Mouse (Mus musculus) layer of hippocampus, postnatal 25 days (tissue): ENCODE measurements at regions not wholly inside any gene's neighbourhood (a gene's known extent, or its start where the extent isn't known, plus 50 kb on each side); places are given as distances from the start of the nearest gene placed in this dataset.

Source experiments
- DNase-seq, 2 experiments: peaks; one replicate each; pipeline ENCODE4 v3.0.0; 2022; ENCODE audit warnings: mixed read lengths in 2 of 2, low spot score in 1 of 2; ENCODE audit errors: extremely low spot score in 1 of 2

DNA sequence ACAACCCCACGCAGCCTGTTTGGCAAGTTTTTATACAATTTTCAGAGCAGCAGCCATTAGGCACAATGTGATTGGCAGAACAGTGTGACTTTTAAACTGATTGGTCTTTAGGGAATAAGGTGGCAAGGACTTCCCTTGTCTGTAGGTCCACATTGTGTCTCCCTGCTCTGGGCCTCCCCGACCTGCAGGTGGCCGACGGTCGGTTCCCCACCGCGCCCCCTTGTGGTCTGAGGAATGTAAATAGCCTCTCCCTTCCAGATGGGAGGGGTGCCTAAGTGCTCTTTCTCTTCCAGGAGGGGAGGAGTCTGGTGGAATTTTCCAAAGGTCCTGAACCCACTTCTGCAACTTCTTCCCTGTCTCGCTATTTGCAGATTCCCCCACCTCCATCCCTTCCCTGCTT, 52.5 kb upstream of the Prr5 start:
- peak; percentile 65 to 78 for DNase-seq

DNA sequence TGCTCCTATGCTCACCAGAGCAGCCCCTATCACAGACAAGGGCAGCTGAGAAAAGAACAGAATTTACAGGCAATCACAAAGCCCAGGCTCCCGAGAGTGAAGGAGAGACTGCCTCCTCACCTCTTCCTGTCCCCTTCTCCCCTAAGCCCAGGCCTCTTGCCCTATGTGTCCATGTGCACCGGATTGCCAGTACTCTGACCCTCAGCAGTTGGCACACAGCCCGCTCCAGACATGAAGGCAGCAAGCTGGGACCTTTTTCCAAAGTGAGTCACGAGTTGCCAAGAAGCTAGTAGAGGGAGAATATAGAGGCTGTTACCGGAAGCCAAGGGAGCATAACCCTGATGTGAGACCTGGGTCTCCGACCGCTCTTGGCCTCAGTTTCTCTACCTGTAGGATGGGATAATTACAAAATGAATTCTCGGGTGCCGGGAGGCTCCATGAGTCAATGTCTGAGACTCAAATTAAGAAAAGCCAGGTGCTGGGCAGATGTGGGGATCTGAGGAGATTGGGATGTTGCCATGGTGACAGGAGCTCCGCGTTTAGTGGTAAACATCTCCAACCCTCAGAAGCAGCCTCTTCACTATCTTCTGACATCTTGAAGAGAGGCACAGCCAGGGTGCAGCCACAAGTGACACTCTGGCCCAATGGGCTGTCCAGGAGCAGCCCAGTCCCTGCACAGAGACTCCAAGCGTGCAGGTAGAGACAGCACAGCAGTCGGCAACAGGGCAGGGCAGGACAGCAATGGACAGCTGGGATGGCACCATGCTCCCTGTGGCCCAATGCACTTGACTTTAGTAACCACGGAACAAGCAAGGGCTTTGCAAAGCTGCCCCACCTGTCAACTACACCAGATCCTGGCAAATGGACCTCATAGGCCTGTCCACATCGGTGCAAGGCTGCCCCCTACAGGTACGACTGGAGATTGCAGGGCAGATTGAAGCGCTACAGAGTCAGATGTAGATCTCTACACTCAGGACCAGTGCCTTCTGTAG, 55.6 kb upstream of the Prr5 start:
- DNase-seq = peak; percentile 99 to 100

DNA sequence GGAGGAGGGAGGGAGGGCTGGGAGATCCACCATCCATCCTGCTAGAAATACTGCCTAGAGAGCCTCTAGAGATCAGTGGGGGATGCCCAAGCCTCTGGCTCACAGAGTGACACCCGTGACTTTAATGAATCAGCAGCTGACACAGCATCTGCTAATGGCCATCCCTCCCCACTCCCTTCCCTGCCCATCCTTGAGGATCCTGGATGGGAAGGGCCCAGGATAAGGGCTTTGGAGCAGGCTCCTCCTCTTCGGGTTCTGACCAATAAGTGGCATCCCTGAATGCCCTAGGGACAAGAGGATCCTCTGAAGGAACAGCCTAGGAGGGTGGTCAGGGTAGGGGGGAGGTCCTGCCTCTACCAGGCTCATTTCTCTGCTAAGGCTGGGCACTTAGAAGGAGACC, 55.3 kb upstream of the Rtl6 start:
- DNase-seq = no peak

DNA sequence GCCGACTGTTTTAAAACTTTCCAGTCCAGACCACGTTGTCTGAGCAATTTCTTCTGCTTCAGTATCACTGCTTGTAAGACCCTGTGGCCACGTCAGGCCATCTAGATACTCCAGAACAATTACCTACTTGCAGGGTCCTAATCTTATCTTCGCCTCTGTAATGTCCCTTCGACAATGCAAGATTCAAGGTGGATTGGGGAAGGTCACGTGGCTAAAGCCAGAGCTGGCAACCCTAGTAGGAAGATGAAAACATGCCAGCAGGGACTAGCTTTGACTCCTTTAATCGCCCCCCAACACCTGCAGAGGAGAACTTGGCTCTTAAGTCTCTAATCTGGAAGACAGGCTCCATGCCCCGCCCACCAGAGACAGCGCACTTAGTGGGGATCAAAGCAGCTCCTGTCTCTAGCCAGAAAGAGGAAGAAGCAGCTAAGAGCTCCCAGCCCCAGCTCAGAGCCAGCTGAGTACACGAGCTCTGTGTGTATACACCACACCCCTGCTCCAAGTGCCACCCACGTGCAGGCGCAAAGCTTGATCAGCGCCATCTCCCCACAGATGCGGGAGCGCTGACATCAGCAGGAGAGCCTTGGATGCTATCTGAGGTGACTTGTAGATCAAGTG, 52.3 kb upstream of the Rtl6 start:
- DNase-seq = no peak

DNA sequence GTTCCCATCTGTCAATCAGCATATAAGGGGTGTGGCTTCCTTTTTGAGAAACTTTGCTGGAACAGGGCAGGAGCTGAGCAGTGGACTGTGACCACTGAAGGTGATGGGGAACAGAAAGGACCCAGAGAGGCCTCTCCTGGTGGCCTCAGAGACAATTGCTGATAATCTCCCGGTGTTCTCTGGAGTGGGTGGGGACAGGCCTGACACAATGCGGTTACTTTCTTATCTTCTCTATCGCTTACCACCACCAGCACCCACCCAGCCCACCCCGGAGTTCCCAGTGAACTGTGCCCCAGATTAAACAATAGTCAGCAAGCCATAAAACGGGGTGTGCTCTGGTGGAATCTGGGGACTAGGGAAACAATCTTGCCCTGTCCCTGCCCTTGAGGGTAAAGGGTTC, 51.4 kb upstream of the Rtl6 start:
- no peak for DNase-seq
